28 mouse cellular contexts compared by ENCODE assay signal in genomic region chr15:68401726-68402125, GRCm38 (mm10).
A peak's percentile ranks its signal among the peaks of the same experiment; 100 is the strongest.
DNase-seq lines count a peak whose midpoint lies in the region; ATAC-seq and TF ChIP-seq lines count a peak whose summit lies in the region.
"Had no signal": no experiment of that assay in that cellular context is flagged by ENCODE, and none has a peak within 500 bp of the region (broad histone marks: within the 10 kb centered on the region; RNA-seq: fewer than 3 reads in every experiment).

No protein-coding gene starts in this region.

- no peaks in the 10 kb centered on the region; the same call in 1 of the 2 replicates for H3K27me3 ChIP-seq in heart, embryonic 13.5 days (replicated peaks)
- no peaks in the 10 kb centered on the region for H3K27me3 ChIP-seq in heart, embryonic 11.5 days (ENCODE audit: control insufficient read depth, insufficient read depth, low read length)
- no peaks in the 10 kb centered on the region for H3K27me3 ChIP-seq in lung, embryonic 15.5 days
- H3K27me3 ChIP-seq in myocyte (ENCODE audit: control insufficient read depth, insufficient read depth, insufficient read length): no peaks in the 10 kb centered on the region
- H3K27me3 ChIP-seq in midbrain, postnatal 0 days (ENCODE audit: insufficient read depth, low read length): no peaks in the 10 kb centered on the region
- H3K27me3 ChIP-seq: CH12.LX; embryonic facial prominence, embryonic 13.5 days; forebrain, embryonic 13.5 days; hindbrain, embryonic 12.5 days; stomach, embryonic 15.5 days had no signal

- no peaks in the 10 kb centered on the region for H3K36me3 ChIP-seq in heart, embryonic 13.5 days
- H3K36me3 ChIP-seq in heart, embryonic 11.5 days (ENCODE audit: control insufficient read depth, insufficient read depth, low read length): no peaks in the 10 kb centered on the region
- H3K36me3 ChIP-seq in lung, embryonic 15.5 days: no peaks in the 10 kb centered on the region
- no peaks in the 10 kb centered on the region for H3K36me3 ChIP-seq in myocyte (ENCODE audit: control insufficient read depth, insufficient read depth)
- H3K36me3 ChIP-seq in midbrain, postnatal 0 days (ENCODE audit: insufficient read depth, low read length): no peaks in the 10 kb centered on the region
- H3K36me3 ChIP-seq: embryonic facial prominence, embryonic 13.5 days; hindbrain, embryonic 12.5 days; stomach, embryonic 15.5 days had no signal

- no peak for DNase-seq in lung, adult 2 months
- DNase-seq in NIH3T3 (ENCODE audit: low read depth): peak; percentile 66
- DNase-seq in gastrocnemius, adult 18-20 months (ENCODE audit: low spot score): no peak
- no peak for DNase-seq in midbrain, postnatal 0 days (ENCODE audit: low spot score)
- DNase-seq: adrenal gland, postnatal 14 days; B cell, adult 2 months; cerebellum, adult 18-20 months; cerebellum, postnatal 10 days; gastrocnemius, postnatal 36 days; heart, postnatal 36 days; kidney, postnatal 14 days; layer of hippocampus, adult 9-11 months; liver; midbrain, embryonic 14.5 days; right cerebral cortex, postnatal 25 days had no signal

- H3K4me3 ChIP-seq in heart, embryonic 13.5 days: no peak overlapping the region
- no peak overlapping the region for H3K4me3 ChIP-seq in heart, embryonic 11.5 days (ENCODE audit: low read depth, low read length)
- no peak overlapping the region for H3K4me3 ChIP-seq in lung, embryonic 15.5 days
- no peak overlapping the region for H3K4me3 ChIP-seq in lung, adult 2 months (replicated peaks; ENCODE audit: extremely low read depth, low read depth, low read length)
- no peak overlapping the region for H3K4me3 ChIP-seq in myocyte
- H3K4me3 ChIP-seq in midbrain, postnatal 0 days (ENCODE audit: low read depth, low read length): no peak overlapping the region
- H3K4me3 ChIP-seq: embryonic facial prominence, embryonic 13.5 days; erythroblast, embryonic 14.5 days; forebrain, embryonic 13.5 days; hindbrain, embryonic 12.5 days; stomach, embryonic 15.5 days had no signal

- H3K9ac ChIP-seq in heart, embryonic 13.5 days: no peak overlapping the region
- no peak overlapping the region for H3K9ac ChIP-seq in heart, embryonic 11.5 days (ENCODE audit: low read depth, low read length)
- H3K9ac ChIP-seq in lung, embryonic 15.5 days: no peak overlapping the region
- no peak overlapping the region for H3K9ac ChIP-seq in midbrain, postnatal 0 days (replicated peaks; ENCODE audit: low read length, poor library complexity, severe bottlenecking)
- H3K9ac ChIP-seq: embryonic facial prominence, embryonic 13.5 days; forebrain, embryonic 13.5 days; hindbrain, embryonic 12.5 days; liver, embryonic 14.5 days; stomach, embryonic 15.5 days had no signal

- H3K9me3 ChIP-seq in heart, embryonic 13.5 days: no peaks in the 10 kb centered on the region
- H3K9me3 ChIP-seq in heart, embryonic 11.5 days (replicated peaks; ENCODE audit: control insufficient read depth, low read length): no peaks in the 10 kb centered on the region
- H3K9me3 ChIP-seq in lung, embryonic 15.5 days: no peaks in the 10 kb centered on the region
- H3K9me3 ChIP-seq in midbrain, postnatal 0 days (ENCODE audit: low read length): no peaks in the 10 kb centered on the region
- H3K9me3 ChIP-seq: embryonic facial prominence, embryonic 13.5 days; forebrain, embryonic 13.5 days; hindbrain, embryonic 12.5 days; stomach, embryonic 15.5 days had no signal

- TF ChIP-seq POLR2A in lung, adult 2 months (IDR thresholded peaks at IDR 0.05; ENCODE audit: borderline replicate concordance, extremely low read depth, low read depth, low read length): no peak
- no peak for TF ChIP-seq POLR2A in myocyte (IDR thresholded peaks at IDR 0.05; ENCODE audit: insufficient read length, low read depth)

- no peak overlapping the region for H3K4me2 ChIP-seq in heart, embryonic 13.5 days
- H3K4me2 ChIP-seq in heart, embryonic 11.5 days: no peak overlapping the region
- H3K4me2 ChIP-seq in lung, embryonic 15.5 days: no peak overlapping the region
- peak overlapping the region; percentile 46 for H3K4me2 ChIP-seq in myocyte (ENCODE audit: low read depth)
- no peak overlapping the region for H3K4me2 ChIP-seq in midbrain, postnatal 0 days (ENCODE audit: low read depth, low read length, poor library complexity, severe bottlenecking)
- H3K4me2 ChIP-seq: embryonic facial prominence, embryonic 13.5 days; forebrain, embryonic 13.5 days; hindbrain, embryonic 12.5 days; stomach, embryonic 15.5 days had no signal

- H3ac ChIP-seq in myocyte (ENCODE audit: control insufficient read depth, insufficient read length): no peak overlapping the region

- TF ChIP-seq CTCF in lung, adult 2 months (IDR thresholded peaks at IDR 0.05; ENCODE audit: insufficient read depth, low read length): no peak
- no peak for TF ChIP-seq CTCF in midbrain, postnatal 0 days (IDR thresholded peaks at IDR 0.05)

- 37% methylated on average over 1 of the region's 1 CpGs for WGBS in heart, embryonic 13.5 days
- 50% methylated on average over 1 of the region's 1 CpGs for WGBS in heart, embryonic 11.5 days (ENCODE audit: insufficient replicate concordance)
- 50% methylated on average over 1 of the region's 1 CpGs for WGBS in lung, embryonic 15.5 days
- WGBS in lung, adult 2 months: 45% methylated on average over 1 of the region's 1 CpGs
- 69% methylated on average over 1 of the region's 1 CpGs for WGBS in midbrain, postnatal 0 days

- no peak for ATAC-seq in heart, embryonic 13.5 days (ENCODE audit: extremely low read depth, insufficient number of reproducible peaks, low FRiP score, low TSS enrichment)
- no peak for ATAC-seq in heart, embryonic 11.5 days (replicated peaks; ENCODE audit: insufficient number of reproducible peaks, low FRiP score, low TSS enrichment)
- no peak for ATAC-seq in lung, embryonic 15.5 days (ENCODE audit: borderline replicate concordance, extremely low read depth, low FRiP score, low TSS enrichment)
- no peak for ATAC-seq in midbrain, postnatal 0 days (ENCODE audit: low FRiP score)
- ATAC-seq: forebrain, embryonic 13.5 days; intestine, postnatal 0 days; Patski had no signal

- H3K79me2 ChIP-seq in myocyte (ENCODE audit: control insufficient read depth, insufficient read depth): no peaks in the 10 kb centered on the region

- peak overlapping the region; percentile 67 for H3K27ac ChIP-seq in heart, embryonic 13.5 days (replicated peaks)
- H3K27ac ChIP-seq in heart, embryonic 11.5 days (ENCODE audit: low read depth, low read length): no peak overlapping the region
- 0 out of 2 replicates have a peak overlapping the region, but pooled peaks have one; percentile 12 for H3K27ac ChIP-seq in lung, embryonic 15.5 days
- no peak overlapping the region for H3K27ac ChIP-seq in midbrain, postnatal 0 days (ENCODE audit: low read depth, low read length)
- H3K27ac ChIP-seq: embryonic facial prominence, embryonic 13.5 days; forebrain, embryonic 13.5 days; hindbrain, embryonic 12.5 days; liver, embryonic 14.5 days; stomach, embryonic 15.5 days had no signal

- peaks cover 15% of the 10 kb centered on the region for H3K4me1 ChIP-seq in heart, embryonic 13.5 days
- H3K4me1 ChIP-seq in heart, embryonic 11.5 days (ENCODE audit: control insufficient read depth, insufficient read depth, low read length): no peaks in the 10 kb centered on the region
- H3K4me1 ChIP-seq in lung, embryonic 15.5 days: no peaks in the 10 kb centered on the region
- H3K4me1 ChIP-seq in lung, adult 2 months (ENCODE audit: control insufficient read depth, insufficient read depth, low read length): peaks cover 2% of the 10 kb centered on the region
- no peaks in the 10 kb centered on the region for H3K4me1 ChIP-seq in midbrain, postnatal 0 days (ENCODE audit: insufficient read depth, low read length)
- H3K4me1 ChIP-seq: embryonic facial prominence, embryonic 13.5 days; forebrain, embryonic 13.5 days; hindbrain, embryonic 12.5 days; stomach, embryonic 15.5 days had no signal

TF ChIP-seq in myocyte, 11 proteins besides CTCF, POLR2A, EP300 and RAD21:
- TF ChIP-seq MYOD1 (IDR thresholded peaks at IDR 0.05; ENCODE audit: control insufficient read depth in 1 of 3, insufficient read length in 2 of 3, low read depth in 2 of 3) (no peak), MAX (IDR thresholded peaks at IDR 0.05; ENCODE audit: low read depth) (no peak), USF1 (IDR thresholded peaks at IDR 0.05; ENCODE audit: low read depth) (no peak), POLR2AphosphoS2 (IDR thresholded peaks at IDR 0.05; ENCODE audit: insufficient read length, low read depth) (no peak), CEBPB (IDR thresholded peaks at IDR 0.05; ENCODE audit: insufficient read depth, poor library complexity, severe bottlenecking) (peak; percentile 96), REST (IDR thresholded peaks at IDR 0.05; ENCODE audit: insufficient read depth, insufficient read length) (no peak), MYOG (IDR thresholded peaks at IDR 0.05; ENCODE audit: control insufficient read depth in 1 of 3, insufficient read depth in 1 of 3, insufficient read length in 2 of 3, low read depth in 2 of 3) (no peak), TCF3 (IDR thresholded peaks at IDR 0.05; ENCODE audit: insufficient read length, low read depth) (no peak)

Comparison
In these comparisons a context has a peak if more than half of its experiments do, and no peak if none do; other contexts are left out.
1. H3K27ac ChIP-seq: peak in heart, embryonic 13.5 days (single experiment) and lung, embryonic 15.5 days (single experiment); none in heart, embryonic 11.5 days (single experiment) and midbrain, postnatal 0 days (single experiment).